Mouse (Mus musculus) cerebellum, adult 9-11 months (tissue): Measurements from ENCODE around the gene Slc37a4.
"Not testable (repeated sequence)": the region's sequence is repeated elsewhere in the genome, so short reads cannot be mapped to it uniquely, and the experiment has no call there.

Experiments
- DNase-seq: peaks from one replicate; pipeline ENCODE4 v3.0.0; 2022

Gene Slc37a4

GRCm38 (mm10) chr9:44399114-44399794 is 2.6 kb downstream of the Slc37a4 start:
- DNase-seq, result peak; percentile 54

- no peak for DNase-seq
Observed at GRCm38 (mm10) chr9:44399795-44400114, 3.1 kb downstream of the Slc37a4 start.

GRCm38 (mm10) chr9:44401081-44401480 is 4.4 kb downstream of the Slc37a4 start:
- no peak for DNase-seq

GRCm38 (mm10) chr9:44405011-44405410 is 8.4 kb downstream of the Slc37a4 start:
- no peak for DNase-seq

DNA sequence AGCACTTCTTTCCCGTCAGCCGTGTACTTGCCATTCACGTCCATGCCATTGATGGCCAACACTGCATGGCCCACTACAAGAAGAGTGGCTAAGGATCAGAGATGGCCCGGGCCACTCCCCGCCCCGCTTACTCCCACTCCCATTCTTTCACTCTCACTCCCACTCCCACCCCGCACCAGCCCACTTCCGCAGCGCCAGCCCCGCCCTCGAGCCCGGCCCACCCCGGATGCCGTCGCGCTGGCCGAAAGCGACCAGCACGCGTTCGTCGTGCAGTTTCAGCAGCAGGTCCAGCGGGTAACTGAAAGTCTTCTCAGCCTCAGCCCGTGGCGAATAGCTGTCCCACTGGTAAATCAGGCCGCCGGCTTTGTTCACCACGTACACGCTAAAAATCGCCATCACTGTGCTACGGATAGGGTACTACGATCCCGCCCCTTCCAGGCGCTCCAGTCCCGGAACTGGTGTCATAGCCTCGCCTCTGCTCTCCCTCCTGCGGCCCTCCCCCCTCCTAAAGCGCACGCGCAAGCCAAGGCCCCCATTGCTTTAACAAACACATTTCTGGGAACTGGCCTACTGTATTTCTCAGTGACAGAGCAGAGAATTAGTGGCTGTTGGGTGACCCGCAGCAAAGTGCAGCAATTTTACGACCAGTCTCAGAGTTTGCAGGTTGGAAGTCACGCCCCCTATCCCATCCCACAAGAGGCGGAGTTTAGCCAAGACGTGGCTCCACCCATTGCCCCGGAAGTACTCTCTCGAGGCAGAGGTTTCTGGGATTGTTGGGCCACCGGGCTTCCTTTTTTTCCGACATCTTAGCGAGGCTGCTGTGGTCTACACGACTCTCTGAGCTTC is 10.5 kb downstream of the Slc37a4 start, which contains the start of the genes Rps25 and Trappc4:
Rps25 (plus strand) TSS at position 234 of the 846 bp plus-strand sequence.
Trappc4 (minus strand) TSS at position 695 of the 846 bp plus-strand sequence.
- DNase-seq, result peak; percentile 93

DNA sequence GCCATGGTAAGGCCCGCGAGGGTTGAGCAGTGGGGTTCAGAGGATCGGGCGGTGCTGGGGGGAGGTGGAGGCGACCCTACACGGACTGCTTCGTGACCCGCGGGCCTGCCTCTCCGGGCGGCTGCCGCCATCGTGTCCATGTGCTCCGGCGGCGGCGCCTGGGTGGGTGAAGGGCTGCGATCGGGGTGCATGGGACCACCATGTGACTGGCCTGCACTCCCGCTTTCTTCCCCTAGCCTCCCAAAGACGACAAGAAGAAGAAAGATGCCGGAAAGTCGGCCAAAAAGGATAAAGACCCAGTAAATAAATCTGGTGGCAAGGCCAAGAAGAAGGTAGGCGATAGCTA is 11.1 kb downstream of the Slc37a4 start:
- DNase-seq, result no peak

- DNase-seq, result not testable (repeated sequence)
Observed at GRCm38 (mm10) chr9:44408693-44409092, 12.0 kb downstream of the Slc37a4 start.

GRCm38 (mm10) chr9:44410647-44411336 is 14.1 kb downstream of the Slc37a4 start:
- DNase-seq, result peak; percentile 35

- DNase-seq, result no peak
Observed at GRCm38 (mm10) chr9:44411601-44412130, 15.0 kb downstream of the Slc37a4 start.

DNA sequence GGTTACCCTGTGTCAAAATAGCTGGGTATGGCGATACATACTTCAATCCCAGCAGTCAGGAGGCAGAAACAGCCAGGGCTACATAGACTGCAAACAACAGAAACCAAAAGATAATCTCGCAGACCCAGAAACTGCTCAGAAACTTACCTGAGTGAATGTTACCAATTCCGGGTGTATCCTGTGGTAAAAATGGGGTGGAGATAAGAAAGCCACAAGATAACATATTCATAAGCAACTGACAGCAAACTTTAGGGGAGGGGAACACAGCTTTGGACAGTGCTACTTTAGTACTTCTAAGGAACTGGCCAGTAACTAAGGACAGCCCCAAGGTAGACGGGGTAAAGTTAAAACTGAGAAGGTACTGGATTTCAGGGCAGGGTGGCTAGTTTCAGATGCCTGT is 15.7 kb downstream of the Slc37a4 start:
- no peak for DNase-seq

- no peak for DNase-seq
Observed at GRCm38 (mm10) chr9:44412781-44413180, 16.1 kb downstream of the Slc37a4 start.

GRCm38 (mm10) chr9:44417156-44417891 is 20.7 kb downstream of the Slc37a4 start:
- no peak for DNase-seq

- peak; percentile 94 for DNase-seq
Observed at GRCm38 (mm10) chr9:44417892-44418363, 21.3 kb downstream of the Slc37a4 start.

GRCm38 (mm10) chr9:44418519-44419385 is 22.1 kb downstream of the Slc37a4 start, which contains the start of gene Ccdc84:
Ccdc84 (minus strand) TSS chr9:44418569.
- peak; percentile 60 for DNase-seq

- not testable (repeated sequence) for DNase-seq
Observed at GRCm38 (mm10) chr9:44419730-44420129, 23.1 kb downstream of the Slc37a4 start.

DNA sequence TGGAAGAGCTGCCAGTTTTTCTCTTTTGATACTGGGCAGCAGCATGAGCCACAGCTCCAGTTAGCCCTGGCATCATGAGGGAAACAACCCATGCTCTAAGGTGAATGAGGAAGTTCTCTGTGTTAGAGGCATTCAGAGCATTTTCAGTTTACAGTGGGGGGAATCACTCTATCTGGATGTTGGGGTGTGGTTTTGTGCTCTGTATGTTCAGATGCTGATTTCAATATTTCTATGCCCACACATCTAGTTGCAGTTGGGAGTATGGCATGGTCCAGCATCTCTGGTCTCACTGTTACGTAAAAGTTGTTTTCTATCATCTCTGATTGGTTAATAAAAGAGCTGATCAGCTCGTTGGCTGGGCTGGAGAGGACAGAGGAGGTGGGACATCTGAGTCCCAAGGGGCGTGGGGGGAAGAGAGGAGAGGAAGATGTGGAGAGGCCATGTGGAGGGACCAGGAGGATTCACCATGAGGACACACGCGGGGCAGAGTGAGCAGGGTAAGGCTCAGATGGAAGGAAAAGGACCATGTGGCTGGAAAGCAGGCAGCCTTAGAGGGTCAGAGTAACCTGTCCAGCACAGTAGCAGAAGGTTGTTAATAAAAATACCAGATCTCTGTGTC is 23.7 kb downstream of the Slc37a4 start:
- DNase-seq, result no peak

DNA sequence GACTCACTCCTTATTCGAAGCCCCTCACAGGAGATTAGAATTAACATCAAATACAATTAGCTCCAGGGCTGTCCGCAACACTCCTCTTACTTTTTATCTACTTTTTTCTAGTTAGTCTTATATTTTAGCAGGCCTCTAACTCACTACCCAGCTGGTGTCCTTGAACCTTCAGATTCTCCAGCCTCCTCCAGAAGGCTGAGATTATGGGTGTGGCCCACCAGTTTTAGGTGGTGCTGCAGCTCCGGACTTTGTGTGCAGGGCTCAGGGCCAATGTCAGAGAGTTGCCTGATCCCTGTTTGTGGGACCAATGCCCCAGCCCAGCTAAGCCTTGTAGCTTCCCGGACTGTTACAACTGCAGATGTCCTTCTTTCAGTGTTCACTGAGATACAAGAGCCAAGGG is 26.9 kb downstream of the Slc37a4 start:
- no peak for DNase-seq

DNA sequence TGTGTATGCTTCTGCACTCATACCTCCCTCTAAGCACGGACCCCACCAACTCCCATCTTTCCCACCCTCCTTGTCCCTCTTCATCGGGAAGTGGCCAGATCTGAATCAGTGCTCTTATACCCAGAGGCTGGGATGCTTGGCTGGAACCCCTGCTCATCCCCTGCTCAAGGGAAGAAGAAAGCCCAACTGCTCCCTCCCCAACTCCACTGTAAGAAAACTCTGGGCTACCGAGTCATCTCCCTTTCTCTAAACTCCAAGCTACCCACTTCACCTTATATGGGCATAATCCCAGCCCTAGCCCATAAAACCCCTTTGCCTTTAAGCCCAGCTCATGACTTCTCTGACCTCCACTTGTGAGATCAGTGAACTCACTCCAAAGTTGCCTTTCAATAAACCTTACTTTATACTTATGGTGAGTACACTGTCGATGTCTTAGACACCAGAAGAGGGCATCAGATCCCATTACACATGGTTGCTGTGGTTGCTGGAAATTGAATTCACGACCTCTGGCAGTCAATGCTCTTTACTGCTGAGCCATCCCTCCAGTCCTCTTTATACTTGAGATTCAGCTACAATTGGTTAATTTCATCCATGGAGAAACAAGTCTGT is 36.0 kb downstream of the Slc37a4 start:
- DNase-seq, result no peak

GRCm38 (mm10) chr9:44435747-44436146 is 39.1 kb downstream of the Slc37a4 start:
- no peak for DNase-seq

DNA sequence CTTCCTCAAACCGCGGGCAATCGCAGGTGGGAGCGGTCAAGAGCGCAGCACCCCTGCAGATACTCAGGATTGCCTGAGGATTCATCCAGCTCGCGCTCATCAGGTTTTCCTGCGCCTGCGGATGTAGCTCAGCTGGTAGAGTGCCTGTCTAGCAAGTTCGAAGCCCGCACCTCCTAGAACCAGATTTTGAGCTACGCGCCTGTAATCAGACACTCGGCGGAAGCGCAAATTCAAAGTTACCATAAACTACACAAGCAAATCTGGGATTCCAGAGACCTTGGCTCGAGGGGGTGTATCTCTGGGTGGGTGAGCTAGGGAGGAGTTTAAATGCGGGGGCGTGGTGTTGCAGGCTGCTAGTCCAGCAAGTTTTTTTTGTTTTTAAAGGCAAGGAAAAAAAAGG is 44.3 kb downstream of the Slc37a4 start, which contains the start of gene Foxr1:
Foxr1 (minus strand) TSS at position 176 of the 400 bp plus-strand sequence.
- DNase-seq, result no peak
